Mouse (Mus musculus) kidney, adult 2 months (tissue): ENCODE measurements around the gene Zhx3. TPM values are rescaled to one million over a fixed set of nuclear protein-coding genes. Genes with fewer than 3 reads are reported as not detected.

Source experiments
- DNase-seq: peaks from one replicate; pipeline ENCODE4 v3.0.0; 2021
- H3K27ac ChIP-seq: fragments of 200-500 bp; 2 replicates; pipeline ENCODE4 v1.5.1; 2012; ENCODE audit warnings: low read depth, low read length, control low read depth, inconsistent platforms; ENCODE audit not compliant: insufficient read depth
- H3K27me3 ChIP-seq: fragments of 200-500 bp; replicated peaks from 2 replicates; pipeline ENCODE4 v1.6.1; 2012; ENCODE audit warnings: mild to moderate bottlenecking, moderate library complexity, low read length, inconsistent platforms; ENCODE audit not compliant: control insufficient read depth, insufficient read depth
- H3K36me3 ChIP-seq: fragments of 200-500 bp; 2 replicates; pipeline ENCODE4 v1.6.1; 2012; ENCODE audit warnings: mild to moderate bottlenecking, moderate library complexity, low read length, inconsistent platforms; ENCODE audit not compliant: control insufficient read depth, insufficient read depth
- H3K4me1 ChIP-seq: fragments of 200-500 bp; 2 replicates; pipeline ENCODE4 v1.6.1; 2011; ENCODE audit warnings: low read length; ENCODE audit not compliant: control insufficient read depth, insufficient read depth
- H3K4me3 ChIP-seq: fragments of 200-500 bp; 2 replicates; pipeline ENCODE4 v1.5.1; 2011; ENCODE audit warnings: mild to moderate bottlenecking, low read depth, low read length, control low read depth; ENCODE audit not compliant: insufficient read depth
- CTCF ChIP-seq: fragments of 200-500 bp; conservative IDR thresholded peaks from 2 replicates; pipeline ENCODE4 v1.5.1; 2011; ENCODE audit warnings: low read depth, mild to moderate bottlenecking, control low read depth, low read length, moderate library complexity, mixed read lengths; ENCODE audit not compliant: insufficient read depth, insufficient read length
- POLR2A ChIP-seq: fragments of 200-500 bp; IDR thresholded peaks from one replicate; pipeline ENCODE4 v1.6.1; 2011; ENCODE audit warnings: low read depth, low read length, control low read depth
- WGBS: fragments of 180-500 bp; shearing (Covaris S2); methylation state at CpG from one replicate; pipeline ENCODE4 v1.1.7; 2018; 5-methylcytosine and 5-hydroxymethylcytosine counted together
- polyA plus RNA-seq: library from polyadenylated mRNA; depleted of rRNA; stranded (reverse); fragments of >200 nt; gene quantifications from 2 replicates; pipeline ENCODE4 v1.2.3, GENCODE M21; 2012

Zhx3 gene
- polyA plus RNA-seq, 1 experiment: 16.9 TPM

GRCm38 (mm10) chr2:160854687-160855086 lies 18.1 kb downstream of the Zhx3 start:
- H3K4me1 ChIP-seq: peaks cover 22% of the 10 kb centered on the region
- H3K4me3 ChIP-seq: no peak overlapping the region
- no peak overlapping the region for H3K27ac ChIP-seq
- no peaks in the 10 kb centered on the region for H3K36me3 ChIP-seq
- no peaks in the 10 kb centered on the region for H3K27me3 ChIP-seq
- no peak for DNase-seq
- TF ChIP-seq CTCF: no peak
- TF ChIP-seq POLR2A: no peak

DNA sequence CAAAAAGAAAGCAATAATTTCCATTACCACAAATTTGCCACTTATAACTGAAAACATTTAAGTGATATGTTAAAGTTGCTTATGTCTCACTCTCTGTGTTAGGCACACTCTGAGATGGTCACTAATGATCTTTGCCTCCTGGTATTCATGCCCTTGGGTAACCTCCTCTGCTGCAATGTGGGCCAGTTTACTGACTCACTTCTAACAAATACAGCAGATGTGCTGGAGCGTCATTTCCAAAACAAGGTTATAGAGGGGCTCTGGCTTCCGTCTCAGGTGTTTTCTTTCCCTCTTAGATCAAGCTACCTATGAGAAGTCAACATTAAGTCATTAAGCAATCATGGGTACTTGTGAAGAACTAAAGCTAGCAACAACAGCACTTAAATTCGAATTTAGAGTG lies 22.4 kb downstream of the Zhx3 start:
- 62% methylated on average over 3 of the region's 3 CpGs for WGBS

GRCm38 (mm10) chr2:160849617-160850240 lies 23.1 kb downstream of the Zhx3 start:
- H3K4me3 ChIP-seq: no peak overlapping the region
- DNase-seq: peak; percentile 22
- H3K36me3 ChIP-seq: no peaks in the 10 kb centered on the region; the same call in 1 of the 2 replicates
- 50% methylated on average over 3 of the region's 3 CpGs for WGBS
- peak overlapping the region; percentile 65 for H3K27ac ChIP-seq
- TF ChIP-seq CTCF: peak; percentile 42
- no peak for TF ChIP-seq POLR2A
- H3K4me1 ChIP-seq: peaks cover 33% of the 10 kb centered on the region
- H3K27me3 ChIP-seq: no peaks in the 10 kb centered on the region

More for the DNA sequence above, 22.4 kb downstream of the Zhx3 start:
- Histone ChIP-seq H3K4me1 (peaks cover 33% of the 10 kb centered on the region), H3K27ac (0 out of 2 replicates have a peak overlapping the region, but pooled peaks have one; percentile 17), H3K36me3 (no peaks in the 10 kb centered on the region; the same call in 1 of the 2 replicates), H3K4me3 (no peak overlapping the region), H3K27me3 (no peaks in the 10 kb centered on the region)
- peak; percentile 61 for DNase-seq
- TF ChIP-seq POLR2A: no peak
- no peak for TF ChIP-seq CTCF

- Histone ChIP-seq H3K36me3 (no peaks in the 10 kb centered on the region; the same call in 1 of the 2 replicates), H3K27ac (peak overlapping the region; percentile 88), H3K27me3 (no peaks in the 10 kb centered on the region), H3K4me3 (no peak overlapping the region), H3K4me1 (peaks cover 34% of the 10 kb centered on the region)
- DNase-seq: no peak
- no peak for TF ChIP-seq CTCF
- no peak for TF ChIP-seq POLR2A
- WGBS: 77% methylated on average over 2 of the region's 2 CpGs
Observed at GRCm38 (mm10) chr2:160848186-160848585, 24.6 kb downstream of the Zhx3 start.

GRCm38 (mm10) chr2:160847664-160848063 lies 25.1 kb downstream of the Zhx3 start:
- peaks cover 35% of the 10 kb centered on the region for H3K4me1 ChIP-seq
- H3K27me3 ChIP-seq: no peaks in the 10 kb centered on the region
- H3K4me3 ChIP-seq: no peak overlapping the region
- no peaks in the 10 kb centered on the region; the same call in 1 of the 2 replicates for H3K36me3 ChIP-seq
- peak; percentile 89 for DNase-seq
- 48% methylated on average over 1 of the region's 1 CpGs for WGBS
- H3K27ac ChIP-seq: peak overlapping the region; percentile 31; the same call in 1 of the 2 replicates
- no peak for TF ChIP-seq CTCF
- TF ChIP-seq POLR2A: no peak

GRCm38 (mm10) chr2:160840838-160841237 lies 32.0 kb downstream of the Zhx3 start:
- Histone ChIP-seq H3K36me3 (no peaks in the 10 kb centered on the region), H3K4me3 (no peak overlapping the region), H3K4me1 (peaks cover 4% of the 10 kb centered on the region; the same call in 1 of the 2 replicates), H3K27me3 (no peaks in the 10 kb centered on the region), H3K27ac (no peak overlapping the region)
- TF ChIP-seq CTCF (no peak), POLR2A (no peak)
- DNase-seq: no peak

GRCm38 (mm10) chr2:160810802-160811201 lies 62.0 kb downstream of the Zhx3 start:
- Histone ChIP-seq H3K4me1 (peaks cover 34% of the 10 kb centered on the region), H3K36me3 (peaks cover 4% of the 10 kb centered on the region), H3K27me3 (no peaks in the 10 kb centered on the region), H3K27ac (peak overlapping the region; percentile 63), H3K4me3 (no peak overlapping the region)
- WGBS: 63% methylated on average over 1 of the region's 1 CpGs
- DNase-seq: peak; percentile 51
- TF ChIP-seq POLR2A (no peak), CTCF (no peak)

- H3K36me3 ChIP-seq: peaks cover 2% of the 10 kb centered on the region
Observed at GRCm38 (mm10) chr2:160810376-160810775, 62.4 kb downstream of the Zhx3 start.

More at GRCm38 (mm10) chr2:160810376-160810775, 62.4 kb downstream of the Zhx3 start:
- H3K4me3 ChIP-seq: no peak overlapping the region
- no peaks in the 10 kb centered on the region for H3K27me3 ChIP-seq
- no peak for TF ChIP-seq CTCF
- no peak for TF ChIP-seq POLR2A
- peak overlapping the region; percentile 35 for H3K27ac ChIP-seq
- H3K4me1 ChIP-seq: peaks cover 36% of the 10 kb centered on the region
- peak; percentile 78 for DNase-seq
